ENCODE assay signal across 10 mouse cellular contexts in genomic region chr5:139546771-139547420, GRCm38 (mm10). TPM values are rescaled to one million over a fixed set of nuclear protein-coding genes. Genes with fewer than 3 reads are reported as not detected.
DNase-seq lines count a peak whose midpoint lies in the region; ATAC-seq and TF ChIP-seq lines count a peak whose summit lies in the region.
"Had no signal": no experiment of that assay in that cellular context is flagged by ENCODE, and none has a peak within 500 bp of the region (broad histone marks: within the 10 kb centered on the region; RNA-seq: fewer than 3 reads in every experiment).

No protein-coding gene starts in this region.

- TF ChIP-seq CTCF in kidney, adult 2 months (conservative IDR thresholded peaks at IDR 0.05; ENCODE audit: insufficient read depth, insufficient read length, low read depth, low read length): no peak

- H3K4me3 ChIP-seq in kidney, adult 2 months (ENCODE audit: insufficient read depth, low read depth, low read length): no peak overlapping the region
- H3K4me3 ChIP-seq in hindbrain, embryonic 13.5 days: peak overlapping the region; percentile 61
- H3K4me3 ChIP-seq in neural tube, embryonic 11.5 days (ENCODE audit: low read depth, low read length): peak overlapping the region; percentile 53
- H3K4me3 ChIP-seq: liver, embryonic 13.5 days had no signal

- no peak for ATAC-seq in hindbrain, embryonic 13.5 days (ENCODE audit: low FRiP score)
- ATAC-seq in neural tube, embryonic 11.5 days (ENCODE audit: insufficient read depth, low FRiP score, low TSS enrichment): no peak

- H3K27me3 ChIP-seq in kidney, adult 2 months (replicated peaks; ENCODE audit: control insufficient read depth, insufficient read depth, low read length): peaks cover 16% of the 10 kb centered on the region
- H3K27me3 ChIP-seq in hindbrain, embryonic 13.5 days: peaks cover 79% of the 10 kb centered on the region
- H3K27me3 ChIP-seq in neural tube, embryonic 11.5 days (ENCODE audit: control insufficient read depth, insufficient read depth, low read length): peaks cover 92% of the 10 kb centered on the region

- peak; percentile 52 to 66 for DNase-seq in kidney, postnatal 4 days
- DNase-seq in kidney, adult 2 months: no peak
- peak; percentile 57 for DNase-seq in embryo, embryonic 11 days
- DNase-seq in neural tube, embryonic 11.5 days (ENCODE audit: low spot score): peak; percentile 51
- DNase-seq in urinary bladder, postnatal 14 days (ENCODE audit: low spot score): no peak
- no peak for DNase-seq in spleen, postnatal 36 days (ENCODE audit: low spot score in 2 of 2)
- no peak for DNase-seq in right cerebral cortex, adult 18-20 months
- DNase-seq: liver, embryonic 13.5 days had no signal

- no peaks in the 10 kb centered on the region for H3K36me3 ChIP-seq in kidney, adult 2 months (ENCODE audit: control insufficient read depth, insufficient read depth, low read length)
- H3K36me3 ChIP-seq in hindbrain, embryonic 13.5 days: peaks cover 8% of the 10 kb centered on the region; the same call in 1 of the 2 replicates
- H3K36me3 ChIP-seq in neural tube, embryonic 11.5 days (ENCODE audit: control insufficient read depth, insufficient read depth, low read length): no peaks in the 10 kb centered on the region
- H3K36me3 ChIP-seq: liver, embryonic 13.5 days had no signal

- no peak overlapping the region for H3K27ac ChIP-seq in kidney, adult 2 months (ENCODE audit: insufficient read depth, low read depth, low read length)
- peak overlapping the region; percentile 96 for H3K27ac ChIP-seq in hindbrain, embryonic 13.5 days
- peak overlapping the region; percentile 75 for H3K27ac ChIP-seq in neural tube, embryonic 11.5 days (ENCODE audit: low read depth, low read length)
- H3K27ac ChIP-seq: liver, embryonic 13.5 days had no signal

- under 1% methylated on average over 63 of the region's 68 CpGs for WGBS in kidney, adult 2 months
- WGBS in hindbrain, embryonic 13.5 days: 1% methylated on average over 60 of the region's 68 CpGs
- WGBS in neural tube, embryonic 11.5 days: under 1% methylated on average over 65 of the region's 68 CpGs

- H3K4me2 ChIP-seq in hindbrain, embryonic 13.5 days: peak overlapping the region; percentile 72
- peak overlapping the region; percentile 33 for H3K4me2 ChIP-seq in neural tube, embryonic 11.5 days (ENCODE audit: low read depth)
- H3K4me2 ChIP-seq: liver, embryonic 13.5 days had no signal

- no peaks in the 10 kb centered on the region for H3K9me3 ChIP-seq in hindbrain, embryonic 13.5 days
- H3K9me3 ChIP-seq in neural tube, embryonic 11.5 days (ENCODE audit: control insufficient read depth, low read length): no peaks in the 10 kb centered on the region
- H3K9me3 ChIP-seq: liver, embryonic 13.5 days had no signal

- TF ChIP-seq POLR2A in kidney, adult 2 months (IDR thresholded peaks at IDR 0.05; ENCODE audit: low read depth, low read length): no peak

- peak overlapping the region; percentile 91 for H3K9ac ChIP-seq in hindbrain, embryonic 13.5 days
- peak overlapping the region; percentile 67 for H3K9ac ChIP-seq in neural tube, embryonic 11.5 days (ENCODE audit: low read length)
- H3K9ac ChIP-seq: liver, embryonic 13.5 days had no signal

- no peaks in the 10 kb centered on the region for H3K4me1 ChIP-seq in kidney, adult 2 months (ENCODE audit: control insufficient read depth, insufficient read depth, low read length)
- H3K4me1 ChIP-seq in hindbrain, embryonic 13.5 days (replicated peaks): peaks cover 64% of the 10 kb centered on the region
- H3K4me1 ChIP-seq in neural tube, embryonic 11.5 days (ENCODE audit: control insufficient read depth, insufficient read depth, low read length): no peaks in the 10 kb centered on the region

RNA-seq across cellular contexts. Expression of gene Uncx, which starts 3.6 kb away (rescaled TPM):
- 1.1 and 1.5 TPM in 2 replicates for polyA plus RNA-seq in kidney, adult 2 months (2012; rRNA removed)
- polyA plus RNA-seq in hindbrain, embryonic 13.5 days (2015; fragmentation: Nextera tagmentation; extraction: Ambion mirVana): 48.8 and 60.7 TPM in 2 replicates
- 44.9 and 45.2 TPM in 2 replicates for polyA plus RNA-seq in neural tube, embryonic 11.5 days (2014; fragmentation: Nextera tagmentation; extraction: Ambion mirVana)
- polyA plus RNA-seq: liver, embryonic 13.5 days; testis, adult 2 months had no signal

Comparison
In these comparisons a context has a peak if more than half of its experiments do, and no peak if none do; other contexts are left out.
1. DNase-seq: peak in kidney, postnatal 4 days (2 of 2), embryo, embryonic 11 days (single experiment) and neural tube, embryonic 11.5 days (single experiment); none in kidney, adult 2 months (single experiment), urinary bladder, postnatal 14 days (single experiment), spleen, postnatal 36 days (0 of 2) and right cerebral cortex, adult 18-20 months (single experiment).
2. RNA of gene Uncx, which starts 3.6 kb away (polyA plus RNA-seq): 48.8 to 60.7 TPM in hindbrain, embryonic 13.5 days and 44.9 to 45.2 TPM in neural tube, embryonic 11.5 days; 1.1 to 1.5 TPM in kidney, adult 2 months; every median in the first group is over 10 times any median in the second.